Mouse (Mus musculus) ES-Bruce4 (cell line): ENCODE results near the gene Trappc2l. TPM values are rescaled to one million over a fixed set of nuclear protein-coding genes. Genes with fewer than 3 reads are reported as not detected.

Source experiments
- H3K27ac ChIP-seq: 2 replicates; pipeline ENCODE4 v1.5.1; 2012; ENCODE audit warnings: low read length, inconsistent platforms; ENCODE audit not compliant: insufficient read depth
- H3K27me3 ChIP-seq: 2 replicates; pipeline ENCODE4 v1.6.1; 2012; ENCODE audit warnings: mild to moderate bottlenecking, low read length, inconsistent platforms; ENCODE audit not compliant: control insufficient read depth, poor library complexity, insufficient read depth, severe bottlenecking
- H3K36me3 ChIP-seq: 2 replicates; pipeline ENCODE4 v1.6.1; 2012; ENCODE audit warnings: inconsistent platforms, mild to moderate bottlenecking, low read length, moderate library complexity; ENCODE audit not compliant: control insufficient read depth, poor library complexity, insufficient read depth, severe bottlenecking
- H3K4me1 ChIP-seq: one replicate; pipeline ENCODE4 v1.8.1; 2011; ENCODE audit warnings: low read length; ENCODE audit not compliant: control insufficient read depth, insufficient read depth
- H3K4me3 ChIP-seq: 2 replicates; pipeline ENCODE4 v1.5.1; 2011; ENCODE audit warnings: low read depth, mild to moderate bottlenecking, low read length
- H3K9ac ChIP-seq: 2 replicates; pipeline ENCODE4 v1.6.1; 2012; ENCODE audit warnings: low read depth, mild to moderate bottlenecking, inconsistent platforms; ENCODE audit not compliant: poor library complexity, severe bottlenecking
- H3K9me3 ChIP-seq: replicated peaks from 2 replicates; pipeline ENCODE4 v1.6.1; 2012; ENCODE audit warnings: mild to moderate bottlenecking, low read length, inconsistent platforms; ENCODE audit not compliant: control insufficient read depth, poor library complexity, insufficient read depth, severe bottlenecking
- CTCF ChIP-seq: IDR thresholded peaks from one replicate; pipeline ENCODE4 v1.8.1; 2011; ENCODE audit warnings: low read depth, low read length
- EP300 ChIP-seq: IDR thresholded peaks from 2 replicates; pipeline ENCODE4 v1.6.1; 2011; ENCODE audit warnings: low read depth, low read length; ENCODE audit not compliant: insufficient read depth
- POLR2A ChIP-seq: IDR thresholded peaks from one replicate; pipeline ENCODE4 v1.8.1; 2011; ENCODE audit warnings: low read length; ENCODE audit not compliant: insufficient read depth
- polyA plus RNA-seq: library from polyadenylated mRNA; stranded (reverse); fragments of >200 nt; gene quantifications from 2 replicates; pipeline ENCODE4 v1.2.4, GENCODE M21; 2011; ENCODE audit warnings: low read depth; ENCODE audit not compliant: missing spikeins, insufficient read depth, insufficient read length

Trappc2l gene
- polyA plus RNA-seq, 1 experiment: 19.3 TPM

- Histone ChIP-seq H3K27me3 (no peaks in the 10 kb centered on the region), H3K27ac (no peak overlapping the region), H3K36me3 (no peaks in the 10 kb centered on the region), H3K4me3 (no peak overlapping the region), H3K9me3 (no peaks in the 10 kb centered on the region), H3K4me1 (no peaks in the 10 kb centered on the region), H3K9ac (no peak overlapping the region)
- TF ChIP-seq EP300 (no peak), CTCF (peak; percentile 57), POLR2A (no peak)
These were observed 6.6 kb downstream of the Trappc2l start for GRCm38 (mm10) chr8:122617947-122618546.

GRCm38 (mm10) chr8:122618660-122619378 is 7.4 kb downstream of the Trappc2l start:
- TF ChIP-seq POLR2A (no peak), EP300 (no peak), CTCF (no peak)
- Histone ChIP-seq H3K4me1 (no peaks in the 10 kb centered on the region), H3K9ac (no peak overlapping the region), H3K9me3 (no peaks in the 10 kb centered on the region), H3K4me3 (no peak overlapping the region), H3K27ac (no peak overlapping the region), H3K36me3 (no peaks in the 10 kb centered on the region), H3K27me3 (no peaks in the 10 kb centered on the region)

GRCm38 (mm10) chr8:122620446-122620845 is 9.0 kb downstream of the Trappc2l start:
- H3K4me3 ChIP-seq: no peak overlapping the region
- no peaks in the 10 kb centered on the region for H3K9me3 ChIP-seq
- no peaks in the 10 kb centered on the region for H3K36me3 ChIP-seq
- no peak for TF ChIP-seq CTCF
- no peak for TF ChIP-seq EP300
- no peak for TF ChIP-seq POLR2A
- no peak overlapping the region for H3K27ac ChIP-seq
- H3K9ac ChIP-seq: no peak overlapping the region
- no peaks in the 10 kb centered on the region for H3K4me1 ChIP-seq
- no peaks in the 10 kb centered on the region for H3K27me3 ChIP-seq

- Histone ChIP-seq H3K9me3 (no peaks in the 10 kb centered on the region), H3K4me1 (no peaks in the 10 kb centered on the region), H3K36me3 (no peaks in the 10 kb centered on the region), H3K27ac (no peak within 1 kb of the TSS), H3K9ac (no peak within 1 kb of the TSS), H3K4me3 (no peak within 1 kb of the TSS), H3K27me3 (no peaks in the 10 kb centered on the region)
- TF ChIP-seq POLR2A (no peak), CTCF (no peak), EP300 (no peak)
These were observed 11.3 kb downstream of the Trappc2l start, which contains the start of gene Pabpn1l for GRCm38 (mm10) chr8:122622727-122623126. Pabpn1l (minus strand) TSS chr8:122622739.

GRCm38 (mm10) chr8:122623844-122624642 is 12.6 kb downstream of the Trappc2l start:
- H3K9ac ChIP-seq: no peak overlapping the region
- no peak overlapping the region for H3K4me3 ChIP-seq
- H3K4me1 ChIP-seq: no peaks in the 10 kb centered on the region
- H3K27me3 ChIP-seq: no peaks in the 10 kb centered on the region
- no peak overlapping the region for H3K27ac ChIP-seq
- H3K36me3 ChIP-seq: no peaks in the 10 kb centered on the region
- TF ChIP-seq CTCF (no peak), POLR2A (no peak), EP300 (no peak)
- no peaks in the 10 kb centered on the region for H3K9me3 ChIP-seq

- Histone ChIP-seq H3K4me3 (no peak overlapping the region), H3K27ac (no peak overlapping the region), H3K9ac (no peak overlapping the region), H3K9me3 (no peaks in the 10 kb centered on the region), H3K27me3 (no peaks in the 10 kb centered on the region), H3K36me3 (no peaks in the 10 kb centered on the region), H3K4me1 (no peaks in the 10 kb centered on the region)
- TF ChIP-seq CTCF (peak; percentile 34), POLR2A (no peak)
These were observed 13.2 kb downstream of the Trappc2l start for GRCm38 (mm10) chr8:122624653-122625052.
